ENCODE assay signal across 21 mouse cellular contexts in the genomic region with DNA sequence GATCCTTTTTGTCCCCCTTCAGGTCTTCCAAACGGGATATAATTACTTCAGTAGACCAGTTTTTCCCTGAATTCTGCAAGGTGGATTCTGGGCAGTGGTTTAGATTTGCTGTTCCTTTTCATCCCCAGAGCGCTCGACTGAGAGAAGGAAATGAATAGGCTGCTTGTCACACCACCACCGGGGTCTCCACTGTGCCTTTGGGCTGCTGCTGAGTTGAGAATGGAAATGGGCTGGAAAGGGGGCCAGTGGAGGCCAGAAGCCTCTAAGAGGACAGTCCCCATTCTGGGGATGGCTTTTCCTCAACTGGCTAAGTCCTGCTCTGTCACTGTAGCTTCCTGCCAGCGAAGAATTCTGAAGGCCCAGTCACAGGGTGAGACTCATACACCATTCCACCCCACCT. TPM values are rescaled to one million over a fixed set of nuclear protein-coding genes. Genes with fewer than 3 reads are reported as not detected.
DNase-seq lines count a peak whose midpoint lies in the region; ATAC-seq and TF ChIP-seq lines count a peak whose summit lies in the region.
"Had no signal": no experiment of that assay in that cellular context is flagged by ENCODE, and none has a peak within 500 bp of the region (broad histone marks: within the 10 kb centered on the region; RNA-seq: fewer than 3 reads in every experiment).

No protein-coding gene starts in this region.

- no peak overlapping the region for H3K4me3 ChIP-seq in forebrain, embryonic 10.5 days
- H3K4me3 ChIP-seq in forebrain, embryonic 15.5 days = no peak overlapping the region
- H3K4me3 ChIP-seq in left cerebral cortex, adult 2 months = no peak overlapping the region
- no peak overlapping the region for H3K4me3 ChIP-seq in embryonic facial prominence, embryonic 10.5 days
- no peak overlapping the region for H3K4me3 ChIP-seq in hindbrain, postnatal 0 days (ENCODE audit: low read length)
- H3K4me3 ChIP-seq: heart, embryonic 12.5 days; intestine, embryonic 15.5 days; limb, embryonic 12.5 days; liver, embryonic 12.5 days had no signal

- peaks cover 45% of the 10 kb centered on the region for H3K4me1 ChIP-seq in forebrain, embryonic 10.5 days
- H3K4me1 ChIP-seq in forebrain, embryonic 15.5 days = 0 out of 2 replicates have a peak, but pooled peaks cover 6% of the 10 kb centered on the region
- peaks cover 16% of the 10 kb centered on the region for H3K4me1 ChIP-seq in embryonic facial prominence, embryonic 10.5 days
- H3K4me1 ChIP-seq in hindbrain, postnatal 0 days (ENCODE audit: insufficient read depth, low read length) = peaks cover 3% of the 10 kb centered on the region; the same call in 1 of the 2 replicates

- H3K9me3 ChIP-seq in forebrain, embryonic 10.5 days = no peaks in the 10 kb centered on the region
- no peaks in the 10 kb centered on the region for H3K9me3 ChIP-seq in forebrain, embryonic 15.5 days
- no peaks in the 10 kb centered on the region for H3K9me3 ChIP-seq in embryonic facial prominence, embryonic 10.5 days
- H3K9me3 ChIP-seq in hindbrain, postnatal 0 days (ENCODE audit: low read length) = no peaks in the 10 kb centered on the region
- H3K9me3 ChIP-seq: heart, embryonic 12.5 days; intestine, embryonic 15.5 days; limb, embryonic 12.5 days; liver, embryonic 12.5 days had no signal

- no peak overlapping the region for H3K9ac ChIP-seq in forebrain, embryonic 15.5 days (replicated peaks)
- no peak overlapping the region for H3K9ac ChIP-seq in hindbrain, postnatal 0 days (replicated peaks; ENCODE audit: low read length)
- H3K9ac ChIP-seq: heart, embryonic 12.5 days; intestine, embryonic 15.5 days; limb, embryonic 12.5 days had no signal

- no peaks in the 10 kb centered on the region for H3K27me3 ChIP-seq in forebrain, embryonic 10.5 days (ENCODE audit: poor library complexity, severe bottlenecking)
- H3K27me3 ChIP-seq in forebrain, embryonic 15.5 days = no peaks in the 10 kb centered on the region
- H3K27me3 ChIP-seq in embryonic facial prominence, embryonic 10.5 days (replicated peaks; ENCODE audit: low read depth, poor library complexity, severe bottlenecking) = no peaks in the 10 kb centered on the region
- H3K27me3 ChIP-seq in hindbrain, postnatal 0 days (ENCODE audit: insufficient read depth, low read length) = no peaks in the 10 kb centered on the region
- H3K27me3 ChIP-seq: heart, embryonic 12.5 days; intestine, embryonic 15.5 days; limb, embryonic 12.5 days; liver, embryonic 12.5 days; Patski had no signal

- ATAC-seq in forebrain, embryonic 15.5 days (replicated peaks) = no peak; the same call in 1 of the 2 replicates
- peak; percentile 55; the same call in 1 of the 2 replicates for ATAC-seq in hindbrain, postnatal 0 days
- no peak for ATAC-seq in monocyte, adult 5-6 weeks (replicated peaks; ENCODE audit: insufficient number of reproducible peaks, low FRiP score, low TSS enrichment, poor library complexity, severe bottlenecking)
- ATAC-seq: CD4-positive, CD25-positive, alpha-beta regulatory T cell, adult 4 months; intestine, embryonic 15.5 days; liver, embryonic 12.5 days; Patski had no signal

- no peak for TF ChIP-seq CTCF in left cerebral cortex, adult 2 months (IDR thresholded peaks at IDR 0.05)
- TF ChIP-seq CTCF in hindbrain, postnatal 0 days (IDR thresholded peaks at IDR 0.05; ENCODE audit: low read depth) = no peak

- no peak for DNase-seq in forebrain, embryonic 10.5 days (ENCODE audit: extremely low spot score, low spot score)
- DNase-seq in left cerebral cortex, adult 2 months (ENCODE audit: extremely low spot score in 1 of 2, low spot score in 2 of 2) = no peak
- no peak for DNase-seq in left cerebral cortex, postnatal 4 days
- DNase-seq in embryonic facial prominence, embryonic 10.5 days (ENCODE audit: low spot score) = no peak
- no peak for DNase-seq in hindbrain, postnatal 0 days (ENCODE audit: low spot score)
- no peak for DNase-seq in thymus, postnatal 25 days
- DNase-seq: adrenal gland, adult 8-10 months; cerebellum, adult 9-11 months; embryo, embryonic 11 days; kidney, postnatal 4 days; lung, adult 2 months; lung, postnatal 4 days; thymus, postnatal 14 days had no signal

- H3K4me2 ChIP-seq in forebrain, embryonic 15.5 days (replicated peaks) = no peak overlapping the region
- H3K4me2 ChIP-seq in hindbrain, postnatal 0 days (ENCODE audit: low read depth, low read length) = no peak overlapping the region
- H3K4me2 ChIP-seq: heart, embryonic 12.5 days; intestine, embryonic 15.5 days; limb, embryonic 12.5 days; liver, embryonic 12.5 days had no signal

- H3K36me3 ChIP-seq in forebrain, embryonic 10.5 days (replicated peaks) = no peaks in the 10 kb centered on the region
- no peaks in the 10 kb centered on the region for H3K36me3 ChIP-seq in forebrain, embryonic 15.5 days
- H3K36me3 ChIP-seq in embryonic facial prominence, embryonic 10.5 days (replicated peaks) = no peaks in the 10 kb centered on the region
- H3K36me3 ChIP-seq in hindbrain, postnatal 0 days (ENCODE audit: insufficient read depth, low read length) = no peaks in the 10 kb centered on the region
- H3K36me3 ChIP-seq: heart, embryonic 12.5 days; intestine, embryonic 15.5 days; limb, embryonic 12.5 days had no signal

- intact Hi-C loops in left cerebral cortex, adult 2 months (cut with DNase I) = loop anchor here (5.0 kb wide), 1 partner anchor 77 kb away; no protein-coding TSS in a partner anchor
- intact Hi-C loops in left cerebral cortex, postnatal 4 days (cut with DNase I) = no loop called here

- WGBS in forebrain, embryonic 10.5 days = 43% methylated on average over 5 of the region's 5 CpGs
- WGBS in forebrain, embryonic 15.5 days = 24% methylated on average over 5 of the region's 5 CpGs
- WGBS in embryonic facial prominence, embryonic 10.5 days = 49% methylated on average over 5 of the region's 5 CpGs
- WGBS in hindbrain, postnatal 0 days = 33% methylated on average over 5 of the region's 5 CpGs

- peak overlapping the region; percentile 77 for H3K27ac ChIP-seq in forebrain, embryonic 10.5 days
- H3K27ac ChIP-seq in forebrain, embryonic 15.5 days (replicated peaks) = no peak overlapping the region
- peak overlapping the region; percentile 40; the same call in 1 of the 2 replicates for H3K27ac ChIP-seq in left cerebral cortex, adult 2 months
- H3K27ac ChIP-seq in embryonic facial prominence, embryonic 10.5 days (replicated peaks) = peak overlapping the region; percentile 35; the same call in 1 of the 2 replicates
- no peak overlapping the region for H3K27ac ChIP-seq in hindbrain, postnatal 0 days
- H3K27ac ChIP-seq: intestine, embryonic 15.5 days; limb, embryonic 12.5 days; liver, embryonic 12.5 days had no signal

RNA-seq across cellular contexts. Expression of gene Lrrc4, which starts 47.6 kb away (rescaled TPM):
- 1.8 and 2.0 TPM in 2 replicates for polyA plus RNA-seq in forebrain, embryonic 10.5 days (2016; fragmentation: Nextera tagmentation; extraction: Ambion mirVana)
- 6.4 and 6.5 TPM in 2 replicates for polyA plus RNA-seq in forebrain, embryonic 15.5 days (2015; fragmentation: Nextera tagmentation; extraction: Ambion mirVana)
- 100 to 1,000 TPM; 105 to 111 TPM for total RNA-seq in left cerebral cortex, adult 2 months (2021)
- 10 to 100 TPM; 46.2 to 46.7 TPM for total RNA-seq in left cerebral cortex, postnatal 4 days (2021)
- 0.79 and 0.98 TPM in 2 replicates for polyA plus RNA-seq in embryonic facial prominence, embryonic 10.5 days (2016; fragmentation: Nextera tagmentation; extraction: Ambion mirVana)
- 54.8 and 59.8 TPM in 2 replicates for total RNA-seq in hindbrain, postnatal 0 days (2014; rRNA removed)
- polyA plus RNA-seq in hindbrain, postnatal 0 days (2015; fragmentation: Nextera tagmentation; extraction: Ambion mirVana) = 6.0 and 6.1 TPM in 2 replicates
- 0.32 to 0.68 TPM in 2 of 3 replicates, not detected in the other for total RNA-seq in monocyte, adult 5-6 weeks (2017)
- polyA plus RNA-seq: Patski had no signal

Comparison
In these comparisons a context has a peak if more than half of its experiments do, and no peak if none do; other contexts are left out.
1. H3K27ac ChIP-seq: peak in forebrain, embryonic 10.5 days (single experiment), left cerebral cortex, adult 2 months (single experiment) and embryonic facial prominence, embryonic 10.5 days (single experiment); none in forebrain, embryonic 15.5 days (single experiment) and hindbrain, postnatal 0 days (single experiment).
2. RNA of gene Lrrc4, which starts 47.6 kb away (total RNA-seq): 105 to 111 TPM in left cerebral cortex, adult 2 months, 54.8 to 59.8 TPM in hindbrain, postnatal 0 days and 46.2 to 46.7 TPM in left cerebral cortex, postnatal 4 days; 0.32 to 0.68 TPM in monocyte, adult 5-6 weeks; every median in the first group is over 10 times any median in the second.